Mouse (Mus musculus) myocyte (in vitro differentiated cells): ENCODE measurements at regions not wholly inside any gene's neighbourhood (a gene's known extent, or its start where the extent isn't known, plus 50 kb on each side); places are given as distances from the start of the nearest gene placed in this dataset.

Experiments used
- CEBPB ChIP-seq: IDR thresholded peaks from 2 replicates; pipeline ENCODE4 v1.6.1; 2011; ENCODE audit warnings: mild to moderate bottlenecking, moderate library complexity; ENCODE audit not compliant: poor library complexity, insufficient read depth, severe bottlenecking
- E2F4 ChIP-seq: IDR thresholded peaks from one replicate; pipeline ENCODE4 v1.6.1; 2011; ENCODE audit warnings: mild to moderate bottlenecking, control low read depth, moderate library complexity; ENCODE audit not compliant: insufficient read depth
- MAX ChIP-seq: IDR thresholded peaks from one replicate; pipeline ENCODE4 v1.6.1; 2011; ENCODE audit warnings: low read depth, mild to moderate bottlenecking, control low read depth
- POLR2A ChIP-seq: IDR thresholded peaks from one replicate; pipeline ENCODE4 v1.6.1; 2011; ENCODE audit warnings: low read depth, mild to moderate bottlenecking, control low read depth, moderate library complexity; ENCODE audit not compliant: insufficient read length
- POLR2AphosphoS2 ChIP-seq: IDR thresholded peaks from one replicate; pipeline ENCODE4 v1.6.1; 2011; ENCODE audit warnings: low read depth, control low read depth; ENCODE audit not compliant: insufficient read length
- USF1 ChIP-seq: IDR thresholded peaks from one replicate; pipeline ENCODE4 v1.6.1; 2011; ENCODE audit warnings: low read depth, mild to moderate bottlenecking, control low read depth, moderate library complexity

DNA sequence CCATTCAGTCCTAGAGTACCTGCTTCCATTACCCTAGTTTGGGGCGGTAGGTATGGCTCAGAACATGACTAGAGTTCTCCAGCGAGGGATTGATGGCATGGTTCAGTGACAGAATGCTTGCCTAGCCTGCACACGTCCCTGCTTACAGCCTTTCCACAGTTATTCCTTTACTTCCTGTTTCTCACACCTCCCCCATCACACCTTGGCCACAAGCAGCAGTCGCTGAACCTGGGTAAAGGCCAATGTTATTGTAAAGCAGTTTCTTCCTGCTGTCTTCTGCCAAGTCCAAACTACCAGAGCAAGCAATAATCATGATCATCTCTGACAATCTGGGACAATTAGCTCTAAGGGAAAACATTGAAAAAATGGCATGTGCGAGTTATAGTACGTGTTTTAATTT is 51.7 kb upstream of the Auts2 start:
- TF ChIP-seq POLR2A (no peak), E2F4 (no peak), USF1 (no peak), CEBPB (no peak), MAX (no peak), POLR2AphosphoS2 (no peak)
